Mouse (Mus musculus) myocyte (in vitro differentiated cells): ENCODE data around the gene Rfk. TPM values are rescaled to one million over a fixed set of nuclear protein-coding genes. Genes with fewer than 3 reads are reported as not detected.

Experiments used
- H3K27me3 ChIP-seq: one replicate; pipeline ENCODE4 v1.6.1; 2011; ENCODE audit not compliant: control insufficient read depth, insufficient read depth, insufficient read length
- H3K36me3 ChIP-seq: one replicate; pipeline ENCODE4 v1.6.1; 2011; ENCODE audit not compliant: control insufficient read depth, insufficient read depth
- H3K4me2 ChIP-seq: one replicate; pipeline ENCODE4 v1.6.1; 2011; ENCODE audit warnings: low read depth, control low read depth
- H3K4me3 ChIP-seq: one replicate; pipeline ENCODE4 v1.5.1; 2011; ENCODE audit warnings: mild to moderate bottlenecking, control low read depth, moderate library complexity
- H3K79me2 ChIP-seq: one replicate; pipeline ENCODE4 v1.6.1; 2011; ENCODE audit not compliant: control insufficient read depth, insufficient read depth
- H3ac ChIP-seq: one replicate; pipeline ENCODE4 v1.6.1; 2011; ENCODE audit not compliant: control insufficient read depth, insufficient read length
- CEBPB ChIP-seq: IDR thresholded peaks from 2 replicates; pipeline ENCODE4 v1.6.1; 2011; ENCODE audit warnings: mild to moderate bottlenecking, moderate library complexity; ENCODE audit not compliant: poor library complexity, insufficient read depth, severe bottlenecking
- E2F4 ChIP-seq: IDR thresholded peaks from one replicate; pipeline ENCODE4 v1.6.1; 2011; ENCODE audit warnings: mild to moderate bottlenecking, control low read depth, moderate library complexity; ENCODE audit not compliant: insufficient read depth
- MAX ChIP-seq: IDR thresholded peaks from one replicate; pipeline ENCODE4 v1.6.1; 2011; ENCODE audit warnings: low read depth, mild to moderate bottlenecking, control low read depth
- MYOD1 ChIP-seq, 3 experiments: IDR thresholded peaks; one replicate each; pipeline ENCODE4 v1.6.1; 2011; ENCODE audit warnings: control low read depth in 2 of 3, low read depth in 2 of 3, mild to moderate bottlenecking in 2 of 3, moderate library complexity in 1 of 3; ENCODE audit not compliant: insufficient read length in 2 of 3, control insufficient read depth in 1 of 3
- MYOG ChIP-seq, 3 experiments: IDR thresholded peaks; one replicate each; pipeline ENCODE4 v1.6.1; 2011; ENCODE audit warnings: control low read depth in 2 of 3, low read depth in 2 of 3, mild to moderate bottlenecking in 2 of 3; ENCODE audit not compliant: insufficient read length in 2 of 3, control insufficient read depth in 1 of 3, insufficient read depth in 1 of 3
- POLR2A ChIP-seq: IDR thresholded peaks from one replicate; pipeline ENCODE4 v1.6.1; 2011; ENCODE audit warnings: low read depth, mild to moderate bottlenecking, control low read depth, moderate library complexity; ENCODE audit not compliant: insufficient read length
- POLR2AphosphoS2 ChIP-seq: IDR thresholded peaks from one replicate; pipeline ENCODE4 v1.6.1; 2011; ENCODE audit warnings: low read depth, control low read depth; ENCODE audit not compliant: insufficient read length
- REST ChIP-seq: IDR thresholded peaks from one replicate; pipeline ENCODE4 v1.6.1; 2011; ENCODE audit warnings: mild to moderate bottlenecking, control low read depth, moderate library complexity; ENCODE audit not compliant: insufficient read depth, insufficient read length
- SRF ChIP-seq: IDR thresholded peaks from one replicate; pipeline ENCODE4 v1.6.1; 2011; ENCODE audit warnings: low read depth; ENCODE audit not compliant: control insufficient read depth, insufficient read length
- TCF12 ChIP-seq: IDR thresholded peaks from one replicate; pipeline ENCODE4 v1.6.1; 2011; ENCODE audit warnings: mild to moderate bottlenecking, control low read depth; ENCODE audit not compliant: poor library complexity, insufficient read depth, severe bottlenecking
- TCF3 ChIP-seq: IDR thresholded peaks from one replicate; pipeline ENCODE4 v1.6.1; 2011; ENCODE audit warnings: low read depth, control low read depth; ENCODE audit not compliant: insufficient read length
- USF1 ChIP-seq: IDR thresholded peaks from one replicate; pipeline ENCODE4 v1.6.1; 2011; ENCODE audit warnings: low read depth, mild to moderate bottlenecking, control low read depth, moderate library complexity
- polyA plus RNA-seq: library from polyadenylated mRNA; unstranded; fragments of >200 nt; fragmentation: generic; extraction: Trizol; gene quantifications from one replicate; pipeline ENCODE4 v1.2.1, GENCODE M21; 2012; ENCODE audit warnings: missing spikeins

Gene Rfk
- polyA plus RNA-seq, 1 experiment, result 18.1 TPM

- H3K4me2 ChIP-seq, result no peak overlapping the region
- H3K4me3 ChIP-seq, result no peak overlapping the region
- H3K36me3 ChIP-seq, result no peaks in the 10 kb centered on the region
- no peaks in the 10 kb centered on the region for H3K79me2 ChIP-seq
- TF ChIP-seq TCF12 (no peak), MYOD1 (IDR thresholded peaks at IDR 0.05; ENCODE audit: control insufficient read depth in 1 of 3, insufficient read length in 2 of 3, low read depth in 2 of 3) (no peak), E2F4 (no peak), CEBPB (no peak), REST (no peak), POLR2A (no peak), SRF (no peak), USF1 (no peak), MAX (no peak)
- no peaks in the 10 kb centered on the region for H3K27me3 ChIP-seq
- no peak overlapping the region for H3ac ChIP-seq
These were observed 36.9 kb upstream of the Rfk start for GRCm38 (mm10) chr19:17356932-17357331.

GRCm38 (mm10) chr19:17357391-17357790 is 36.5 kb upstream of the Rfk start:
- no peaks in the 10 kb centered on the region for H3K27me3 ChIP-seq
- H3K4me2 ChIP-seq, result no peak overlapping the region
- TF ChIP-seq POLR2AphosphoS2 (no peak), MYOD1 (IDR thresholded peaks at IDR 0.05; ENCODE audit: control insufficient read depth in 1 of 3, insufficient read length in 2 of 3, low read depth in 2 of 3) (no peak), MAX (no peak), REST (no peak), E2F4 (no peak), MYOG (IDR thresholded peaks at IDR 0.05; ENCODE audit: control insufficient read depth in 1 of 3, insufficient read depth in 1 of 3, insufficient read length in 2 of 3, low read depth in 2 of 3) (no peak), TCF3 (no peak), CEBPB (no peak), TCF12 (no peak), POLR2A (no peak), USF1 (no peak), SRF (no peak)
- no peak overlapping the region for H3K4me3 ChIP-seq
- H3ac ChIP-seq, result no peak overlapping the region
- H3K36me3 ChIP-seq, result no peaks in the 10 kb centered on the region
- no peaks in the 10 kb centered on the region for H3K79me2 ChIP-seq

GRCm38 (mm10) chr19:17359315-17359890 is 34.4 kb upstream of the Rfk start:
- Histone ChIP-seq H3K79me2 (no peaks in the 10 kb centered on the region), H3K4me3 (no peak overlapping the region), H3K27me3 (no peaks in the 10 kb centered on the region), H3ac (no peak overlapping the region), H3K36me3 (no peaks in the 10 kb centered on the region), H3K4me2 (no peak overlapping the region)
- no peak for TF ChIP-seq SRF
- no peak for TF ChIP-seq POLR2A
- no peak for TF ChIP-seq E2F4
- no peak for TF ChIP-seq MYOD1 (IDR thresholded peaks at IDR 0.05; ENCODE audit: control insufficient read depth in 1 of 3, insufficient read length in 2 of 3, low read depth in 2 of 3)
- TF ChIP-seq TCF3, result no peak
- TF ChIP-seq TCF12, result no peak
- no peak for TF ChIP-seq CEBPB
- TF ChIP-seq POLR2AphosphoS2, result no peak
- TF ChIP-seq MYOG (IDR thresholded peaks at IDR 0.05; ENCODE audit: control insufficient read depth in 1 of 3, insufficient read depth in 1 of 3, insufficient read length in 2 of 3, low read depth in 2 of 3), result no peak
- TF ChIP-seq REST, result no peak
- no peak for TF ChIP-seq MAX
- no peak for TF ChIP-seq USF1

- TF ChIP-seq TCF3, result no peak
- no peak for TF ChIP-seq POLR2A
- no peak for TF ChIP-seq MAX
- TF ChIP-seq E2F4, result no peak
- TF ChIP-seq CEBPB, result no peak
- no peak for TF ChIP-seq POLR2AphosphoS2
- TF ChIP-seq REST, result no peak
- no peak for TF ChIP-seq USF1
- no peak for TF ChIP-seq TCF12
- no peak for TF ChIP-seq SRF
- no peak for TF ChIP-seq MYOD1 (IDR thresholded peaks at IDR 0.05; ENCODE audit: control insufficient read depth in 1 of 3, insufficient read length in 2 of 3, low read depth in 2 of 3)
- no peak for TF ChIP-seq MYOG (IDR thresholded peaks at IDR 0.05; ENCODE audit: control insufficient read depth in 1 of 3, insufficient read depth in 1 of 3, insufficient read length in 2 of 3, low read depth in 2 of 3)
- no peaks in the 10 kb centered on the region for H3K27me3 ChIP-seq
- no peak overlapping the region for H3ac ChIP-seq
- H3K79me2 ChIP-seq, result no peaks in the 10 kb centered on the region
- no peaks in the 10 kb centered on the region for H3K36me3 ChIP-seq
- H3K4me2 ChIP-seq, result no peak overlapping the region
- no peak overlapping the region for H3K4me3 ChIP-seq
These were observed 32.7 kb upstream of the Rfk start for GRCm38 (mm10) chr19:17361181-17361580.

GRCm38 (mm10) chr19:17364741-17365140 is 29.1 kb upstream of the Rfk start:
- TF ChIP-seq SRF, result no peak
- TF ChIP-seq POLR2AphosphoS2, result no peak
- no peak for TF ChIP-seq MYOG (IDR thresholded peaks at IDR 0.05; ENCODE audit: control insufficient read depth in 1 of 3, insufficient read depth in 1 of 3, insufficient read length in 2 of 3, low read depth in 2 of 3)
- no peak for TF ChIP-seq MAX
- TF ChIP-seq CEBPB, result no peak
- TF ChIP-seq MYOD1 (IDR thresholded peaks at IDR 0.05; ENCODE audit: control insufficient read depth in 1 of 3, insufficient read length in 2 of 3, low read depth in 2 of 3), result no peak
- TF ChIP-seq REST, result no peak
- TF ChIP-seq TCF3, result no peak
- no peak for TF ChIP-seq POLR2A
- no peak for TF ChIP-seq TCF12
- no peak for TF ChIP-seq E2F4
- no peak for TF ChIP-seq USF1
- Histone ChIP-seq H3K36me3 (no peaks in the 10 kb centered on the region), H3K79me2 (no peaks in the 10 kb centered on the region), H3K4me2 (no peak overlapping the region), H3K4me3 (no peak overlapping the region), H3K27me3 (no peaks in the 10 kb centered on the region), H3ac (no peak overlapping the region)
